10 mouse cellular contexts compared by ENCODE assay signal in genomic region chr9:66465087-66465486, GRCm38 (mm10). TPM values are rescaled to one million over a fixed set of nuclear protein-coding genes. Genes with fewer than 3 reads are reported as not detected.
DNase-seq lines count a peak whose midpoint lies in the region; ATAC-seq and TF ChIP-seq lines count a peak whose summit lies in the region.
"Had no signal": no experiment of that assay in that cellular context is flagged by ENCODE, and none has a peak within 500 bp of the region (broad histone marks: within the 10 kb centered on the region; RNA-seq: fewer than 3 reads in every experiment).

No protein-coding gene starts in this region.

- WGBS in hindbrain, embryonic 16.5 days = 59% methylated on average over 4 of the region's 4 CpGs

- no peak overlapping the region for H3K4me2 ChIP-seq in hindbrain, embryonic 16.5 days (ENCODE audit: low read length)
- H3K4me2 ChIP-seq: heart, embryonic 15.5 days had no signal

- ATAC-seq in G1E (ENCODE audit: extremely low read depth, insufficient number of reproducible peaks, low FRiP score, poor library complexity, severe bottlenecking) = no peak
- ATAC-seq in common myeloid progenitor, adult 5-6 weeks (replicated peaks; ENCODE audit: low read depth, poor library complexity, severe bottlenecking) = 0 out of 2 replicates have a peak, but pooled peaks have one; percentile 45
- no peak for ATAC-seq in hindbrain, embryonic 16.5 days

- H3K4me3 ChIP-seq in layer of hippocampus, adult 2 months = no peak overlapping the region
- no peak overlapping the region for H3K4me3 ChIP-seq in G1E (ENCODE audit: low read depth, low read length)
- no peak overlapping the region for H3K4me3 ChIP-seq in hindbrain, embryonic 16.5 days (ENCODE audit: low read length)
- H3K4me3 ChIP-seq: heart, embryonic 15.5 days; myocyte had no signal

- peak; percentile 86 for TF ChIP-seq CTCF in layer of hippocampus, adult 2 months (conservative IDR thresholded peaks at IDR 0.05)
- peak; percentile 64; the same call in 1 of the 2 replicates for TF ChIP-seq CTCF in G1E (IDR thresholded peaks at IDR 0.05; ENCODE audit: low read depth, low read length)

- DNase-seq in layer of hippocampus, adult 2 months (ENCODE audit: low spot score in 2 of 2) = no peak
- no peak for DNase-seq in layer of hippocampus, adult 18-20 months (ENCODE audit: low spot score in 2 of 2)
- peak; percentile 83 for DNase-seq in CD4-positive, CD25-positive, alpha-beta regulatory T cell, adult 2 months (ENCODE audit: low read depth, low spot score)
- no peak for DNase-seq in G1E (ENCODE audit: low spot score)
- peak; percentile 12 to 38 for DNase-seq in natural killer cell, adult 2 months (ENCODE audit: low spot score in 2 of 2)
- no peak for DNase-seq in urinary bladder, adult 18-20 months (ENCODE audit: low spot score in 2 of 2)

- 0 out of 2 replicates have a peak, but pooled peaks cover 2% of the 10 kb centered on the region for H3K4me1 ChIP-seq in G1E (ENCODE audit: insufficient read depth, low read depth, low read length)
- H3K4me1 ChIP-seq in hindbrain, embryonic 16.5 days (ENCODE audit: control insufficient read depth, insufficient read depth, low read depth, low read length) = no peaks in the 10 kb centered on the region
- H3K4me1 ChIP-seq: heart, embryonic 15.5 days had no signal

- no peak overlapping the region for H3K9ac ChIP-seq in hindbrain, embryonic 16.5 days (ENCODE audit: low read depth, low read length)
- H3K9ac ChIP-seq: heart, embryonic 15.5 days had no signal

- no peaks in the 10 kb centered on the region for H3K9me3 ChIP-seq in G1E (replicated peaks)
- no peaks in the 10 kb centered on the region for H3K9me3 ChIP-seq in hindbrain, embryonic 16.5 days (ENCODE audit: control insufficient read depth, low read length)
- H3K9me3 ChIP-seq: heart, embryonic 15.5 days had no signal

- peaks cover 62% of the 10 kb centered on the region for H3K36me3 ChIP-seq in G1E (replicated peaks)
- peaks cover 27% of the 10 kb centered on the region for H3K36me3 ChIP-seq in hindbrain, embryonic 16.5 days (ENCODE audit: control insufficient read depth, insufficient read depth, low read length)

- no peak overlapping the region for H3K27ac ChIP-seq in layer of hippocampus, adult 2 months
- H3K27ac ChIP-seq in hindbrain, embryonic 16.5 days (ENCODE audit: low read depth, low read length) = no peak overlapping the region
- H3K27ac ChIP-seq: heart, embryonic 15.5 days had no signal

- H3K27me3 ChIP-seq in G1E (ENCODE audit: insufficient read depth, low read length) = no peaks in the 10 kb centered on the region
- no peaks in the 10 kb centered on the region for H3K27me3 ChIP-seq in hindbrain, embryonic 16.5 days (replicated peaks; ENCODE audit: control insufficient read depth, insufficient read depth, low read length)
- H3K27me3 ChIP-seq: heart, embryonic 15.5 days had no signal

RNA-seq across cellular contexts. Expression of gene Fbxl22, which starts 49.3 kb away (rescaled TPM):
- total RNA-seq in layer of hippocampus, adult 2 months (2021) = under 1 TPM; 0.22 to 0.38 TPM
- under 1 TPM; 0.20 to 0.30 TPM for total RNA-seq in layer of hippocampus, adult 18-20 months (2021)
- total RNA-seq in G1E (2014; fragmentation: Nextera tagmentation) (not detected in 2 replicates), G1E (2017) (0.44 and 0.64 TPM in 2 replicates)
- 0.10 and 0.15 TPM in 2 replicates for polyA plus RNA-seq in G1E (2012)
- total RNA-seq in common myeloid progenitor, adult 5-6 weeks (2017) = 0.39 and 0.82 TPM in 2 replicates
- 0.89 and 1.2 TPM in 2 replicates for polyA plus RNA-seq in hindbrain, embryonic 16.5 days (2015; fragmentation: Nextera tagmentation; extraction: Ambion mirVana)

Comparison
In these comparisons a context has a peak if more than half of its experiments do, and no peak if none do; other contexts are left out.
1. DNase-seq: peak in CD4-positive, CD25-positive, alpha-beta regulatory T cell, adult 2 months (single experiment) and natural killer cell, adult 2 months (2 of 2); none in layer of hippocampus, adult 2 months (0 of 2), layer of hippocampus, adult 18-20 months (0 of 2), G1E (single experiment) and urinary bladder, adult 18-20 months (0 of 2).